Mouse (Mus musculus): ENCODE results near the gene Sdhaf1.

DNA sequence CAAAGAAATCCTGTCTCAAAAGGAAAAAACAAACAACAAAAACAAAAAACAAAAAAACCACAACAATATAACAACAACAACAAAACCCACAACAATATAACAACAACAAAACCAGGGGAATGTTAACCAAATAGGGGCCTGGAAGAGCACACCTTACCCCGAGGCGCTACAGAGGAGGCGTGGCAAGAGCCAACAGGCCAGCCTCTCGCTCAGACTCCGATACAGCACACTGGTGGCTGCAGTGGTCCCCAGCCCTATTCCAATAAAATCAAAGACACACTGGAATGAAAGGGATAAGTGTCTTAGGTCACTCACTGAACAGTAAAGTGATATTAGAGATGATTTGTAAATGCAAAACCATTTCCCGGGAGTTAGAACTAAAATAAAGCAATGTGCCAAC lies 44.2 kb downstream of the Sdhaf1 start:
- TF ChIP-seq CTCF (IDR thresholded peaks at IDR 0.05; ENCODE audit: control insufficient read depth, insufficient read depth, low read length) (no peak), POLR2A (IDR thresholded peaks at IDR 0.05; ENCODE audit: borderline replicate concordance, control insufficient read depth, low read depth, low read length) (no peak)
